Mouse (Mus musculus): ENCODE data around the gene Fam50b. TPM values are rescaled to one million over a fixed set of nuclear protein-coding genes. Genes with fewer than 3 reads are reported as not detected.

Gene Fam50b
- polyA plus RNA-seq (2015; fragmentation: Nextera tagmentation; extraction: Ambion mirVana), result not detected in 2 replicates

- no peak within 1 kb of the TSS for H3K9ac ChIP-seq
- no peak within 1 kb of the TSS for H3K4me2 ChIP-seq
- peaks cover 4% of the 10 kb centered on the region; the same call in 1 of the 2 replicates for H3K4me1 ChIP-seq
- no peak within 1 kb of the TSS for H3K4me3 ChIP-seq
- H3K9me3 ChIP-seq, result no peaks in the 10 kb centered on the region
- H3K36me3 ChIP-seq, result no peaks in the 10 kb centered on the region
- 16% methylated on average over 5 of the region's 5 CpGs for WGBS
- H3K27ac ChIP-seq, result no peak within 1 kb of the TSS
- no peak for ATAC-seq (ENCODE audit: insufficient number of reproducible peaks, low FRiP score, low TSS enrichment, low read depth)
- no peaks in the 10 kb centered on the region for H3K27me3 ChIP-seq
These were observed at the start of gene Fam50b for GRCm38 (mm10) chr13:34734686-34735085. Gene Fam50b, plus strand, starts transcription at chr13:34734850.

DNA sequence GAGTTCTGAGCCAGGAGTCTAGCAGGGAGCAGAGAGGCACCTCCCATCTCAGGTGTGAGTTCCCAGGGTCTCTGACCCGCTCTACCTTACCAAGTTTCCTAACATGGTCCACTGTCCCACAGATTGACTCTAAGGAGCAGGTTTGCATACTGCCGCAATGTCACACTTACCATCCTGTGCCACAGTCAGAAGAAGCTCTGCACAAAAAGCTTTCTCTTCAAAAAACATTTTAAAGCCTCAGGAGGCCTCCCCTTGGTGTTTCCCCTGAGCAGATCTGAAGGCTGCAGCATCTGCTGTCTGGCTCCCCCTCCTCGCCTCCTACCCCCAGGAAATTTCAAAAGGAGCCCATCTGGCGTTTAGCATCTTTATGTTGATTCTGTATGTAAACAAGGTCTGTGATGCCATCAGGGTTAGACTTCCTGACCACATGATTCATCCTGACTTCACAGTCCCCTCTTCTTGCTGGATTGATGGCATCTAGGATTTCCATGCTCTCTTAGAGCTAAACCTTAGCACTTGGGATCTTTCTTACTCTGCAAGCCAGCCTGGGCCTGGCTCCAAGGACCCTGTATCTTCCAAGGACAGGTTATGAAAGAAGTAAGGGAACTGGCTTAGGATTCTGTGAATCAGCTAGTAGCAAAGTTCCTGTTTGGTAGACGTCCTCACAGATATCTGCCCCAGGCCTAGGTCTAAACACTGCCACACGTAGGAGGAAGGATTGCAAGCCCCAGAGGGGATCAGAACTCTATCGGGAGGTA is 49.5 kb upstream of the Fam50b start:
- no peak overlapping the region for H3K4me3 ChIP-seq
- H3K4me1 ChIP-seq, result peaks cover 3% of the 10 kb centered on the region; the same call in 1 of the 2 replicates
- H3K9me3 ChIP-seq, result no peaks in the 10 kb centered on the region
- no peak overlapping the region for H3K9ac ChIP-seq
- no peak overlapping the region for H3K4me2 ChIP-seq
- ATAC-seq (ENCODE audit: insufficient number of reproducible peaks, low FRiP score, low TSS enrichment, low read depth), result no peak
- H3K27ac ChIP-seq, result no peak overlapping the region
- H3K27me3 ChIP-seq, result no peaks in the 10 kb centered on the region
- WGBS, result 76% methylated on average over 7 of the region's 7 CpGs
- no peaks in the 10 kb centered on the region for H3K36me3 ChIP-seq

GRCm38 (mm10) chr13:34691049-34691448 is 43.6 kb upstream of the Fam50b start:
- Histone ChIP-seq H3K36me3 (no peaks in the 10 kb centered on the region), H3K4me3 (no peak overlapping the region), H3K4me1 (peaks cover 6% of the 10 kb centered on the region), H3K27ac (no peak overlapping the region), H3K9ac (no peak overlapping the region), H3K4me2 (no peak overlapping the region), H3K27me3 (0 out of 2 replicates have a peak, but pooled peaks cover 5% of the 10 kb centered on the region), H3K9me3 (no peaks in the 10 kb centered on the region)
- ATAC-seq (ENCODE audit: insufficient number of reproducible peaks, low FRiP score, low TSS enrichment, low read depth), result no peak
- 80% methylated on average over 1 of the region's 1 CpGs for WGBS

DNA sequence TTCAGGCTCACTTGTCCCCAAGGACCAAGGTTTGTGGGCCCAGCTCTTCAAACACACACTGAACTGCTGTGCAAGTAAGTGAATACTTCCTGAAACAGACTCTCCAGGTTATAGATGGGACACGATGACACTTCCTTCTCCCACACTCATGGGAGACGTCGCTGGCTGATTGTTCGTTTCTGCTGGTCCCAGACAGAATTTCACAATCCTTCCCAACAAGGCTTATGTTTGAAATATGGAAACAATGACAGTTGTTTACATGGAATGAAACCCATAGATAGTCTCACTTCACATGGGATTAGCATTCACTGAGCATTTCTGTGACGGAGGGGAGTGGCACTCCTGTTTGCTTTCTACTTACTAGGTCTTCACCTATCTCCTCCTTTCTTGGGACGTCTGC is 41.5 kb upstream of the Fam50b start:
- no peak overlapping the region for H3K27ac ChIP-seq
- WGBS, result 84% methylated on average over 6 of the region's 6 CpGs
- no peak for ATAC-seq (ENCODE audit: insufficient number of reproducible peaks, low FRiP score, low TSS enrichment, low read depth)
- no peaks in the 10 kb centered on the region for H3K9me3 ChIP-seq
- no peak overlapping the region for H3K4me2 ChIP-seq
- no peak overlapping the region for H3K9ac ChIP-seq
- peaks cover 17% of the 10 kb centered on the region for H3K4me1 ChIP-seq
- H3K36me3 ChIP-seq, result no peaks in the 10 kb centered on the region
- 0 out of 2 replicates have a peak, but pooled peaks cover 5% of the 10 kb centered on the region for H3K27me3 ChIP-seq
- no peak overlapping the region for H3K4me3 ChIP-seq

DNA sequence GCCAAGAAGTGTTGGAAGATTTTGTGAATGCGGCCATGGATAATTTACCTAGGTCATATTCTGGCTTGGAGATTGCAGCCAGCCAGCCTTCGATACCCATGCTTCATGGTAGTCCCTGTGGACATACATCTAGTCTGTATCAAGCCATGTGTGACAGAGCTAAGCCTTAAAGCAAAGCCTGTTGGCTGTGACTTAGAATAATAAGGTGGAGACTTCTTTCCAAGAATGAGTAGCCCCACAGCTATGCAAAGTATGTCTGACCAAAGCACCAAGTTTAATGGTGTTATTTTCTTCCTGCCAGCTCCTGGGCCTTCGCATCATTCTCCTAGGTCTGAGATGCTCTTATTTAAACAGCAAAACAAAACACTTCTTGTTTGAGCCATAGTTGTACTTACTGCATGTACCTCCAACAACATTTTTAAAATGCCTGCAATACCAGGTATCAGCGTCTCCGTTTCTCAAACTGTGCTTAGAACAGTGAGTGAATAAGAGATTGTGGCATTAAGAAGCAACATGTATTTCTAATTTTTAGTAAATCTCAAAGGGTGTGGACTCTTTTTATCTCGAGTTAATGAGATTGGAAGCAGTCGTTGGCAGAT is 37.8 kb upstream of the Fam50b start:
- 39% methylated on average over 7 of the region's 7 CpGs for WGBS
- peak; percentile 48; the same call in 1 of the 2 replicates for ATAC-seq (ENCODE audit: insufficient number of reproducible peaks, low FRiP score, low TSS enrichment, low read depth)

DNA sequence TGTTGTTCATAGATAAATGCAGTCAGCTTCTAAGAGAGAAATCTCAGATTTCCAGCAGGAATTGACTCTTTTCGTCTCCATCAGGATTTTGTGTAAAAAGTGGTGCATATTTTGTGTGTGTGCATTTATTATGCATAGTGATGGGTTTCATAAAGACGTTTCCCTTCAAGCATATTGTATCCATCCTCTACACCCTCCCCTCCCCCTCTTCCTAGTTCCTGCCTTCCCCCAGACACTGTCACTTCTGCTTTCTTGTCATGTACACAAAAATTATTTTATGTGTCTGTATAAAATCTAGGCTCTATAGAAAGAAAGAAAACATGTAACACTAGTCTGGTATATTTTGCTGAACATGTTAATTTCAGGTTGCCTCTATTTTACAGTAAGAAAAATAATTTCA is 34.6 kb upstream of the Fam50b start:
- no peaks in the 10 kb centered on the region for H3K27me3 ChIP-seq
- H3K27ac ChIP-seq, result no peak overlapping the region
- H3K4me1 ChIP-seq, result peaks cover 12% of the 10 kb centered on the region
- H3K4me3 ChIP-seq, result no peak overlapping the region
- no peak for ATAC-seq (ENCODE audit: insufficient number of reproducible peaks, low FRiP score, low TSS enrichment, low read depth)
- H3K4me2 ChIP-seq, result no peak overlapping the region
- no peaks in the 10 kb centered on the region for H3K9me3 ChIP-seq
- 45% methylated on average over 2 of the region's 2 CpGs for WGBS
- no peak overlapping the region for H3K9ac ChIP-seq
- no peaks in the 10 kb centered on the region for H3K36me3 ChIP-seq

More for the DNA sequence above, 37.8 kb upstream of the Fam50b start:
- Histone ChIP-seq H3K9me3 (no peaks in the 10 kb centered on the region), H3K36me3 (no peaks in the 10 kb centered on the region), H3K27me3 (0 out of 2 replicates have a peak, but pooled peaks cover 5% of the 10 kb centered on the region), H3K27ac (no peak overlapping the region), H3K4me2 (no peak overlapping the region), H3K9ac (no peak overlapping the region), H3K4me1 (peaks cover 17% of the 10 kb centered on the region), H3K4me3 (no peak overlapping the region)

DNA sequence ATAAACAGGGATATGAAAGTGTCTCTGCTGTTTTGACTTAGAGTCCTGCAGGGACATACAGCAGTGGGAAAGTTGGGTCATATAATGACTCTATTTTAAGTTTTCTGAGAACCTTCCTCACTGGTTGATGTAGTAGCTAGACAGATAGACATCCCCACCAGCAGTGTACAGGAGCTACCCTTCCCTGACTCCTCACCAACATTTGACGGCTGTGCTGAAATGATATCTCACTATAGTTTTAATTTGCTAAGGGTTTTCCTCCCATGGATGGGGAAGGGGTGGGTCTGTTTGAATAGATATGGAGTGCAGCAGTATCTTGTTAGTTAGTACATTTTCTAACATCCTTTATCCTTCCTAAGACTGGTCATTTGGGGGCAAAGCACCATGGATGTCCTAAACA is 34.0 kb upstream of the Fam50b start:
- H3K27ac ChIP-seq, result no peak overlapping the region
- H3K4me1 ChIP-seq, result peaks cover 12% of the 10 kb centered on the region
- no peaks in the 10 kb centered on the region for H3K27me3 ChIP-seq
- H3K36me3 ChIP-seq, result no peaks in the 10 kb centered on the region
- WGBS, result 93% methylated on average over 1 of the region's 1 CpGs
- H3K9me3 ChIP-seq, result no peaks in the 10 kb centered on the region
- no peak overlapping the region for H3K9ac ChIP-seq
- no peak overlapping the region for H3K4me3 ChIP-seq
- no peak overlapping the region for H3K4me2 ChIP-seq
- ATAC-seq (ENCODE audit: insufficient number of reproducible peaks, low FRiP score, low TSS enrichment, low read depth), result no peak

- Histone ChIP-seq H3K27me3 (no peaks in the 10 kb centered on the region), H3K9ac (no peak overlapping the region), H3K36me3 (no peaks in the 10 kb centered on the region), H3K4me3 (no peak overlapping the region), H3K27ac (no peak overlapping the region), H3K4me2 (no peak overlapping the region), H3K9me3 (no peaks in the 10 kb centered on the region), H3K4me1 (no peaks in the 10 kb centered on the region)
- 66% methylated on average over 2 of the region's 2 CpGs for WGBS
- no peak for ATAC-seq (ENCODE audit: insufficient number of reproducible peaks, low FRiP score, low TSS enrichment, low read depth)
These were observed 31.3 kb upstream of the Fam50b start for GRCm38 (mm10) chr13:34703301-34703700.

DNA sequence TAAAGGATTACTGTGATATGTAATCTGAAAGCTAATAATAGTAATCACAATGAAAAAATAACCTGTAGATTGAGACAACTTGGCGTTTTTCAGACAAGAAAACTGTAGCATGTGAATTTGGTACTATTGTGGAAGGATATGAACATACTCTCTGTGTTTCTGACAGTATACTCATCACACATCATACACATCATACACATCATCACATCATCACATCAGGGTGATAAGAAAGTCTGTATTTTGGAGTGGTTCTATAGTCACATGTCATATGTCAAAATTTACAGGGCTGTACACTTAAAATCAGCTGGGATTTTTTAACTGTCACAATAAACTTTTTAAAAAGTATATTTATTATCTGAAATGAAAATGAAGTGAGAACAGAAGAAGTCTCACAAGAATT is 30.9 kb upstream of the Fam50b start:
- H3K36me3 ChIP-seq, result no peaks in the 10 kb centered on the region
- no peaks in the 10 kb centered on the region for H3K27me3 ChIP-seq
- 79% methylated on average over 1 of the region's 1 CpGs for WGBS
- H3K4me2 ChIP-seq, result no peak overlapping the region
- no peak overlapping the region for H3K4me3 ChIP-seq
- no peak overlapping the region for H3K9ac ChIP-seq
- no peak for ATAC-seq (ENCODE audit: insufficient number of reproducible peaks, low FRiP score, low TSS enrichment, low read depth)
- no peaks in the 10 kb centered on the region for H3K9me3 ChIP-seq
- H3K27ac ChIP-seq, result no peak overlapping the region
- 0 out of 2 replicates have a peak, but pooled peaks cover 2% of the 10 kb centered on the region for H3K4me1 ChIP-seq

DNA sequence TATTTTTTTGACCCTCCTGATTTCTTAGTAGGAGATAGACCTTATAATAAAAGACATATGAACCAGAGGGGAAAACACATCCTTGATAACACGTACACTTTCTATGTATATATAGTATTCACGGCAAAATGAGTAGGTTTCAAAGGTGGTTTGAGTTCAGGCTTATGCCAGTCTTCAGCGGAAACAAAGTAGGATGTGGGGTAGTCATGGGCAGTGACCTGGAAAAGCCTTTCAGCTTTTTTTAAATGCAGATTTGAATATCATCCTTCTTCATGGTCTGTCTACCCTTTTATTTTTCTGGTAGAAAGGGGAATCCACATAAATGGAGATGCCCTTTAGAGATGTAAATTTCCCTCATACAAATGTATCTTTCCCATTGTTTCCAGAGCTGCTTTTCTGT is 29.8 kb upstream of the Fam50b start:
- ATAC-seq (ENCODE audit: insufficient number of reproducible peaks, low FRiP score, low TSS enrichment, low read depth), result no peak

DNA sequence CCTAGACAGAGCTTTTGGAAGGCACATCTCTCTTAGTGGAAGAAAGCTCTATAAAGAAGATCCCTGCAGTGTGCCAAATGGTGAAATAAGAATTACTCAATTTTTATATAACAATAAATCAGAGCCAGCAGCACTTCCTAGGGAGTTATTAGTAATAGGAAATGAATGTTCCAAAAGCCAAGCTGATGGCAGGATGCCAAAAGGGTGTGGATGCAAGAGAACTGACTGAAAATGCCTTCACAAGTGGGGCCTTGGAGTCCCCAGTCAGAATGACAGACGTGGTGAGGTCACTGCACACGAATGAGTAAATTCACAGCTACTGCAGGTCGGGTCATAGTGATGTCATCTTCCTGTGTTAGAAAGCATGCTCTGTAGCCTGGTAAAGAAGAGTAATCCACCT is 25.7 kb upstream of the Fam50b start:
- no peaks in the 10 kb centered on the region for H3K9me3 ChIP-seq
- no peak overlapping the region for H3K4me3 ChIP-seq
- peak overlapping the region; percentile 43; the same call in 1 of the 2 replicates for H3K27ac ChIP-seq
- no peaks in the 10 kb centered on the region for H3K36me3 ChIP-seq
- H3K27me3 ChIP-seq, result no peaks in the 10 kb centered on the region
- H3K9ac ChIP-seq, result no peak overlapping the region
- WGBS, result 12% methylated on average over 3 of the region's 3 CpGs
- peak; percentile 86 for ATAC-seq (ENCODE audit: insufficient number of reproducible peaks, low FRiP score, low TSS enrichment, low read depth)
- H3K4me1 ChIP-seq, result 0 out of 2 replicates have a peak, but pooled peaks cover 7% of the 10 kb centered on the region
- H3K4me2 ChIP-seq, result no peak overlapping the region

More for the DNA sequence above, 29.8 kb upstream of the Fam50b start:
- Histone ChIP-seq H3K27me3 (no peaks in the 10 kb centered on the region), H3K9ac (no peak overlapping the region), H3K4me2 (no peak overlapping the region), H3K9me3 (no peaks in the 10 kb centered on the region), H3K4me1 (0 out of 2 replicates have a peak, but pooled peaks cover 7% of the 10 kb centered on the region), H3K27ac (no peak overlapping the region), H3K36me3 (no peaks in the 10 kb centered on the region), H3K4me3 (no peak overlapping the region)
- 87% methylated on average over 3 of the region's 3 CpGs for WGBS

GRCm38 (mm10) chr13:34709566-34709965 is 25.1 kb upstream of the Fam50b start:
- no peak for ATAC-seq (ENCODE audit: insufficient number of reproducible peaks, low FRiP score, low TSS enrichment, low read depth)
- Histone ChIP-seq H3K9ac (no peak overlapping the region), H3K4me2 (no peak overlapping the region), H3K9me3 (no peaks in the 10 kb centered on the region), H3K27me3 (no peaks in the 10 kb centered on the region), H3K27ac (peak overlapping the region; percentile 39; the same call in 1 of the 2 replicates), H3K36me3 (no peaks in the 10 kb centered on the region), H3K4me1 (0 out of 2 replicates have a peak, but pooled peaks cover 7% of the 10 kb centered on the region), H3K4me3 (no peak overlapping the region)
- WGBS, result 81% methylated on average over 4 of the region's 4 CpGs

Measured in limb, embryonic 15.5 days (tissue).